Mouse (Mus musculus) left cerebral cortex, postnatal 25 days (tissue): Measurements from ENCODE around the gene Wdr45b. TPM values are rescaled to one million over a fixed set of nuclear protein-coding genes. Genes with fewer than 3 reads are reported as not detected.
"Not testable (repeated sequence)": the region's sequence is repeated elsewhere in the genome, so short reads cannot be mapped to it uniquely, and the experiment has no call there.

Experiments
- DNase-seq, 2 experiments: peaks; one replicate each; pipeline ENCODE4 v3.0.0; 2022; ENCODE audit warnings: low spot score in 2 of 2, mixed read lengths in 1 of 2
- intact Hi-C: fragments of 180-260 bp; cut with DNase I; formaldehyde crosslinking; loops from one replicate; pipeline ENCODE4 v1.15.1; 2025
- total RNA-seq, 2 experiments: library from RNA; stranded (reverse); gene quantifications; 2 replicates each; pipeline ENCODE4 v1.2.3; 2021

The Wdr45b gene
- total RNA-seq, result 10 to 100 TPM; 70.3 to 79.7 TPM

DNA sequence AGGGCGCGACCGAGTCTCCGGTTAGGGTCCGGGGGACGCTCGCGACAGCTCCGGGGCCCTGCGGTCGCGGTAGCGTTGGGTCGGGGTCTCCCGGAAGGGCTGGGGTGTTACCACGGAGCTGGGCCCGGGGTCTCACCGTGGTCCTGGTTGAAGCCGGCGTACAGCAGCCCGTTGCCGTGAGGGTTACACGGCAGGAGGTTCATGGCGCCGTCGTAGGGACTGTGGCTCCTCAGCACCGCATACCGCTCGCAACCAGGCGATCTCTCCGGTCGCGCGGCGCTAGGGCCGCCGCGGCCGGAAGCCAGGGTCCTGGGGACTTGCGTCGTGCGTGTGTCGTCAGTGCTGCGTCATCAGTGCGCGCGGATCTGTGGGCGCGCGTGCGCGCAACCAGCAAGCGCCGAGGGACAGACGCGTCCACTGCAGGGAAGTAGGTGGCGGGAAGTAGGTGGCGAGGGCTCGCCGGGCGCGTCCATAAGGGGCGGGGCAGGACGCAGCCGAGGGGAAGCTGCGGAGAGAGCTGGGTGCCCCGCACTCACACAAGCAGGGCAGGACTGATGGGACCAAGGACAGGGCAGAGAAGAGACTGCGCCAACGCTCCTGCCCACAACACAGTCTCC, at the start of gene Wdr45b:
Wdr45b (minus strand) TSS at position 355 of the 617 bp plus-strand sequence.
- intact Hi-C loops, result loop anchor here (5.0 kb wide), 1 partner anchor 68 kb away; the partner anchor contains the start of gene Fn3krp
- DNase-seq, result peak; percentile 99

DNA sequence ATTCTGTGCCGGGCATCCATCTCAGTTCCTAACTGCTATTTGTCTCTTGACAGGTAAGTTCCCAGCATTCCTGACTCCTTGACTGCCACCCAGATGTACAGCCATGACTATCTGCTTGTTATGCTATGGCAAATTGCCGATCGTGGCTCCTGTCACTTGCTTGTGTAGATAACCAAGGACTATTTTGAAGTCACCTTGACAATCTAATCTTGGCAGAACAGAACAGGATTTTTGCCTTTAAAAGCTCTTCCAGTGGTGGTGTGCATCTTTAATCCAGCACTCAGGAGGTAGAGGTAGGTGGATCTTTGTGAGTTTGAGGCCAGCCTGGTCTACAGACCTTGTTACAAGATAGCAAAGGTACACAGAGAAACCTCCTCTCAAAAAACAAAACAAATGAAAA, 38.2 kb upstream of the Wdr45b start:
- no peak for DNase-seq
- intact Hi-C loops, result no loop called here

DNA sequence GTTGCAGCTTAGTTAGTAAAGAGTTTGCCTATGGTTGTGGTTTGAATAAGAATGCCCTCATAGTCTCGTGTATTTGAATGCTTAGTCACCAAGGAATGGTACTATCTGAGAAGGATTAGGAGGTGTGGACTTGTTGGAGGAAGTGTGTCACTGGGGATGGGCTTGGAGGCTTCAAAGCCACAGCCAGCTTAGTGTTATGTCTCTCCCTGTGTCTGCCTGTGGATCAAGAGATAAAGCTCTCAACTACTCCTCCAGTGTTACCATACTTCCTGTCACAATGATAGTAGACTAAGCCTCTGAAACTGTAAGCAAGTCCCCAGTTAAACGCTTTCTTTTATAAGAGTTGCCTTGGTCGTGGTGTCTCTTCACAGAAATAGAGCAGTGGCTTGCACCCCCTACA, 36.5 kb upstream of the Wdr45b start:
- intact Hi-C loops, result no loop called here
- no peak for DNase-seq

DNA sequence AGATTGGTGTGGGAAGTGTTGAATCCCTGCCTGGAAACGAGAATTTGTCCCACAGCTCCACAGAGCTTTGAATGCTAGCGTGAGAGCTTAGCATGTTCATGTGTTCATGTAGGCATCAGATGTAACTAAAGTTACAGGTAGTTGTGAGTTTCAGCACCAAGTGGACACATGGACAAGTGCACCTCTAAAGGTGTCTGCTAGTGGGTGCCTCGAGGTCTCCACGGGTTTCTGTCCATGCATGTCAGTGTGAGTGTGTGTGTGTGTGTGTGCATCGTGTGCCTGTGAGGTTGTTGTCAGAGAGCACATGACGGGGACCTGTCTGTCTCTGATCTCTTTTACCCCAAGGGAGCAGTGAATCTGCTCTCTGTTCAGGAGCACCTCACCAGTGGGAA, 34.3 kb upstream of the Wdr45b start:
- intact Hi-C loops, result loop anchor here (1.0 kb wide), 1 partner anchor 46 kb away; the partner anchor contains the start of gene Fn3k
- no peak for DNase-seq

DNA sequence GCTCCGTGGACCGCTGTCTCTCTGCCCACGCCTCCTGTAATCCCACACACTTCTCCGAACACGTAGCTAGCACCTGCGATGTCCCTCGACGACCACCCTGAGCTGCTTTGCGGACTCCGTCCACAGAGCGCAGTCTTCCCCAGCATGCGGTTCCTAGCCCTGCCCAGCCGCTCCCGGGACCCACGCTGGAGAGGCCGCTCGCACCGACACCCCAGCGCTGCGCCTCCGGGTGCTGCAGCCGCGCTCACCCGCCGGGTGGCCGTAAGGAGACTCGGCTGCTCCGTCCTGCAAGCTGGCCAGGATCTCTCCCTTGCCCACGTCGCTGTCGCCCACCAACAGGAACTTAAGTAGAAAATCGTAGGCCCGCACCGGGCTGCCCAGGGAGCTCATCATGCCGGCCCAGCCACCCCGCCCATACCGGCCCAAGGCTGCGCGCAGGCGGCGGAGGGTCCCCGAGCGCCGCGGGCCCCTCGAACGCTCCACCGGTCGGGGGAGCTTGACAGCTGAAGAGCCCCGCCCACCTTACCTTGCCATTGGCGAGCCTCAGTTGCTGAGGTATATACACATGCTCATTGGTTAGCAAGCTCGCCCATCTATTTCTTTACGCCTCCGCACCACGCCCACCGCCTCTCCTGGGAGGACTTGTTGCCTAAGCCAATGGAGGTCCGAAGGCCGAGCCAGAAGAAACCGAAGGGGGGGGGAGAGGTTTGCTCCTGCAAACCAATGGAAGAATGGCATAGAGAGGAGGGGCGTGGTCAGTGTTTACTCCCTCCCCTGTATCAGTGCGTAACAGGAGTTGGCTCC, 33.7 kb upstream of the Wdr45b start, which contains the start of gene Rab40b:
Rab40b (minus strand) TSS at position 502 of the 804 bp plus-strand sequence.
- intact Hi-C loops, result loop anchor here (1.0 kb wide), 2 partner anchors 33 to 46 kb away; partner anchors contain the start of genes Fn3k and Fn3krp
- peak; percentile 90 to 99 for DNase-seq

DNA sequence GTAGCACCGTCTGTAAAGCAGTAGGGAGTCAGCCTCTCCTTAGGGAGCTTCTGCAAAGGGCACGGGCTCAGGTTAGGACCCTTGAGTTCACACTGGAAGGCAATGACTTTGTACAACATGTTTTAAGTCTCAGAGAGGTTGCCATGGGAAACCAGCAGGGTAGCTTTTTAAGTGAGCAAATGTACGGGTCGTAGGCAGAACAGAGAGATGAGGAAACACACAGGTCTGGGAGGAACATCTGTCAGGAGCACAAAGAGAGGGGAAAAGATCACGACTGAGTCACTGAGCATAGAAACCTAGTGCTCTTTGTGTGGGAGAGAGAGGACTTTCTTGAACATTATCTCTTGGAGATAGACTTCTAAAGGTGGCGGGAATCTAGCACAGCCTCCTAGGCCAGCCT, 26.0 kb upstream of the Wdr45b start:
- DNase-seq, result no peak

DNA sequence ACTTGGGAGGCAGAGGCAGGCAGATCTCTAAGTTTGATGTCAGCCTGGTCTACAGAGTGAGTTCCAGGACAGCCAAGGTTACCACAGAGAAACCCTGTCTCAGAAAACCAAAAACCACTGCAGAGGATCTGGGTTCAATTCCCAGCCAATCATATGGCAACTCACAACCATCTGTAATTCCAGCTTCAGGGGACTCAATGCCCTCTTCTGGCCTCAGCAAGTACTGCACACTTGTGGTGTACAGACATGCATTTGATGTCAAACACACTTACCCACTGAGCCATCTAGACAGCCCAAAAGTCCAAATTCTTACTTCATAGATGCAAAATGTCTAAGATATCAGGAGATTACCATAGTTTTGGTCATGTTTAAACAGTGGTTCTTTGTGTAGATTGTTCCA, 24.4 kb upstream of the Wdr45b start:
- DNase-seq, result no peak
- intact Hi-C loops, result no loop called here

More for the DNA sequence above, 26.0 kb upstream of the Wdr45b start:
- intact Hi-C loops, result no loop called here

DNA sequence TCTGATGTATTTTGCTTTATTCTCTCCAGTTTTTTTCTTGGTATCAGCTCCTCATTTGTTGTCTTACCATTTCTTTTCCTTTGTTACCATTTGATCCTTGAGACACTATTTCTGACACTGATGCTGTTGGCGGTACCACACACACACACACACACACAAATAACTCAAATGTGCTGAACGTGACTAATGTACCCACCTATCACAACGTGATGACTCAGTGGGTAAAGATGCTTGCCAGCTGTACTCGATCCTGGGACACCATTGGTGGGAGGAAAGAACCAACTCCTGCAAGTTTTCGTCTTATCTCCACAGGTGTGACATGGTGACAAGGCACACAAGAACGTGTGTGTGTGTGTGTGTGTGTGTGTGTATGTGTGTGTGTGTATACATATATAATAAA, 19.1 kb upstream of the Wdr45b start:
- DNase-seq, result peak in 1 of 2 experiments; percentile 51
- intact Hi-C loops, result loop anchor here (5.0 kb wide), 1 partner anchor 49 kb away; the partner anchor contains the start of gene Fn3krp

DNA sequence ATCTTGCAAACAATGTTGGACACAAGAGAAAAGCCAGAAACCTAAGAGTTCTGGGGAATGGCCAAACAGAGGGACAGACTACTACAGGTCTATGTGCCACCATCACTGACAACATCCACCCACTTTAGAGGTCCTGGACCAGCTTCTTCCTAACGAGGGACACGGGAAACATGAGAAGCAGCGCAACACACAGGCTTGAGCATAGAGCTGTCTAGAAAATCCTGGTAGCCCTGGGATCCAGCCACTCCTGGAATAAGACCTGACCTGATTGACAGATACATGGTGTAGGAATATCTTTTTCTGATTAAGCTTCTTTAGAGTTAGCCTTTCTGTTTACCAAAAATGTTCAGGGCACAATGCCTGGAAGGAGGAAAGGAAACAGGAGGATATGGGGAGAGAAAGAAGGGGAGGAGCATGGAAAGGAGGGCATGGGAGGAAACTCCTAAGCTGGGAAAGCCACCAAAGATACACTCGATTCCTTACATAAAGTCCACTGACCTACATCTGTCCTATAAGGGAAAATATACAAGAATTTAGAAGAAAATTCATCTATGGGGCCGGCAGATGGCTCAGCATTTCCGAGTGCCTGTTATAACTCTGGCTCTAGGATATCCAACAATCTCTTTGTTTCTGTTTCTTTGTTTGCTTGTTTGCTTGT, 16.2 kb upstream of the Wdr45b start:
- peak in 1 of 2 experiments; percentile 59 for DNase-seq
- intact Hi-C loops, result loop anchor here (5.0 kb wide), 1 partner anchor 52 kb away; the partner anchor contains the start of gene Fn3krp

DNA sequence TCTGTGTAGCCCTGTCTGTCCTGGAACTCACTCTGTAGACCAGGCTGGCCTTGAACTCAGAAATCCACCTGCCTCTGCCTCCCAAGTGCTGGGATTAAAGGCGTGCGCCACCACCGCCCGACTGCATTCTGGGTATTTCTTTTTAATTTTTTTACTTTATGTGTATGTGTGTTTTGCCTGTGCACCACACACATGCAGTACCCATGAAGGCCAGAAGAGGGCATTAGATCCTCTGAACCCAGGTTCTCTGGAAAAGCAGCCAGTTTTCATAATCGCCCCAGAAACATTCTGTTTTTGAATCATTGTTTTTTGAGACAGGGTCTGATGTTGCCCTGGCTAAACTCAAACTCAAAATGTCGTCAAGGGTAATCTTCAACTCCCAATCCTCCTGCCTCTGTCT, 15.4 kb upstream of the Wdr45b start:
- intact Hi-C loops, result loop anchor here (5.0 kb wide), 1 partner anchor 53 kb away; the partner anchor contains the start of gene Fn3krp
- DNase-seq, result peak in 1 of 2 experiments; percentile 39

DNA sequence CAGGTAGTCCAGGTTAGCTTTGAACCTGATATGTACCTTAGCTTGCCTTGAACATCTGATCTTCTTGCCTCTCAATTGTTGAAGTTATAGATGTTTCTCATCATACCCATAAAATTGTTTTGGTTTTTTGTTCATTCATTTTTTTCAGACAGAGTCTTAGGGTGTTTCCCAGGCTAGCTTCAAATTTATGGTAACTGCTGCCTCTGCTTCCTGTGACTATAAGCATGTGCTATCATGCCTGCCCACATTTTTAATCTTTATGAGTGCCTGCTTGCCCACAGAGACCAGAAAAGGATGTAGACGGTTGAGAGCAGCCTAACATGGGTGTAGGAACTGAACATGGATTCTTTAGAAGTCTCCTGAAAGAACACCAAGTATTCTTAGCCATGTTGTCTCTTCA, 14.5 kb upstream of the Wdr45b start:
- intact Hi-C loops, result no loop called here
- no peak for DNase-seq

DNA sequence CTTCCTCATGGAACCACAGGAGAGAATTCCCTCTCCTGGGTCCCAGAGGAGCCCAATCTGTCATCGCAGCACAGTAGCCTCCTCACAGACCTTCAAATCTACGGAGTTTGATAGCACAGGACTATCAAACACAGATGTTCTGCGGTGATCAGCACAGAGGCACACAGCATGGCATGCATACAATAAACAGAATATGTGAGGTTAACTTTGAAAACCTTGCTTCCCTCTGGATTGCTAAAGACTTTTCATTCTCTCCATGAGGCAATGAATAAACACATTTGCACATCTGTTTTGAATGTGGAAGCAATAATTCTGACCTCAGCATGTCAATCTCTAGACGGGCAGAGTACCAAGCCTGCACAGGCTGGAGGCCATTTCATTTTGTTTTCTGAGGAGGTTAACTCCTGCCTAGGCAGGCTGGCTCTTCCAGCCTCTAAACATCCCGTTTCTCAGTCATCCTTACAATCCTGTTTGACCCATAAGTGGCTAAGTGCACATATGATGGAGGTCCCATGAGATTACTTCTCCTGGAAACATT, 13.0 kb upstream of the Wdr45b start:
- no peak for DNase-seq
- intact Hi-C loops, result no loop called here

DNA sequence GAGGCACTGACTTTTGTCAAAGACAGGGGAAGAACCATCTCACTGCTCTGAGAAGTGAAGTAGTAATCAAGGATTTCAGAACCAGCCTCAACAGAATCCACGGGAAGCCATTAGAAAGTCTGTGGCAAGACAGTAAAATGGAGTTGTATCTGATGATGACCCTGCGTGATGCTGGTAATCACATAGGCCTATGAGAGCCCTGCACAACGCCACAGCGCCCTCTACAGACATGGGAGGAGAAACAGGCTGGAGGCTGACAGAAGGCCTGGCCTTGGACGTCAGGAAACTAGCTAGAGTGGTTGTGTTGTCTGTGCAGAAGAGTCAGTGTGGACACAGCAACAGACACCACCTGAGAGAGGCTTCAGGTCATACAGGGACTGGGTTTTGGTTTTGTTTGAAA, 8.0 kb upstream of the Wdr45b start:
- intact Hi-C loops, result no loop called here
- DNase-seq, result peak in 1 of 2 experiments; percentile 32

DNA sequence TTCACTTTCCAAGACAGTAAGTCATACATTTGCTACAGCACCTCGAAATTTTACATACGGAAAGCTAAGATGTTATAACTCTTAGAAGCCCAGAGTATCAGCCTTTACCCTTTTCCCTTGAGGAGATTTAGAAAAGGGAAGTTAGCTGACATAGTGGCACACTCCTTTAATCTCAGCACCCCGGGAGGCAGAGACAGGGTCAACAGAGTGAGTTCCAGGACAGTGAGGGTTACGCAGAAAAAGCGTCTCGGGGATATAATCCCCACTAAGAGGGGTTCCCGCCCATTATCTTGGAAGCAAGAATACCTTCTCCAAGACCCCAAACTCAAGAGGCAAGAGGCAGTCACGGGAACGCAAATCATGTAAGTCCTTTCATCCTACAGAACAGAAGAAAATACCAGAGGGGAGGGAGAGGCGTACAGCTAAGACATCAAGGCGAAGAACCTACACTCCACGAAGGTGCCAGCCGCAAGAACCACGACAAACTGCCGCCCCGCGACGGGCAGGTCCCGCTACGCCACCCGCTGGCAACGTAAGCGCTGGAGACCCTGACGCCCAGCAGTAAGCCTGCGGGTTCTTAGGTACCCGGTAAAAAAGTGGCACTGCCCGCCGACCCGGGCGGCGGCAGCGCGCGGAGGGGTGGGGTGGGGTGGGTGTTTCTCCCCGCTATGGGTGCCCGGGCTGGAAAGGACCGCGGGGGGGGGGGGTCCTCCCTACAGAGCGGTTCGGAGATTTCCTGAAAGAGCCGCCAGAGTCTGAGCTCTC, 737 bp downstream of the Wdr45b start:
- intact Hi-C loops, result loop anchor here (5.0 kb wide), 1 partner anchor 69 kb away; the partner anchor contains the start of gene Fn3krp
- DNase-seq, result peak; percentile 31 to 36

DNA sequence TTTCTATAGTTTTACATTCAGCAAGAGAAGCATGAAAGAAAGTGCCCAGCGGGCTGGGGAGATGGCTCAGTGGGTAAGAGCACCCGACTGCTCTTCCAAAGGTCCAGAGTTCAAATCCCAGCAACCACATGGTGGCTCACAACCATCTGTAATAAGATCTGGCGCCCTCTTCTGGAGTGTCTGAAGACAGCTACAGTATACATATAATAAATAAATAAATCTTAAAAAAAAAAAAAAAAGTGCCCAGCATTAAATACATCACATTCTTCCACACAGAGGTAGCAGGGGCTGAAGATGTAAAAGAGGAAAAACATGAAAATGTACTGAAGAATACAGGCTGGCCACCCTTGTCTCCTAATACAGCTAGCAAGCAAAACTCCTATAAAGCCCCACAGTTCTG, 5.5 kb downstream of the Wdr45b start:
- intact Hi-C loops, result not testable (repeated sequence)

DNA sequence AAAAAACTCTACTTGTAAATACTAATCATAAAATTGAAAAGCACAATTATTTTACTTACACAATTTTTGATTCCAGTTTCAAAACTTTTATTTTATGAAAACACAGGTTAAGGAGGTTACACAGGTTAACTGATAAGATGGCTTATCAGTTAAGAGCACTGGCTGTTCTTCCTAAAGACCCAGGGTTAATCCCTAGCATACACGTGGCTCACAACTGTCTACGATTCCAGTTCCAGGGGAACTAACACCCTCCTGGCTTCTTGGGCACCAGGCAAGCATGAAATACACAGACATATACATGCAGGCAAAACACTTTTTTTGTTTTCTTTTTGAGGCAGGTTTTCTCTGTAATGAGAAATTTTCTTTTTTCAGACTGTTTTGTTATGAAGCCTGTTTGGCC, 6.1 kb downstream of the Wdr45b start:
- intact Hi-C loops, result no loop called here
- no peak for DNase-seq

More for the DNA sequence above, 5.5 kb downstream of the Wdr45b start:
- DNase-seq, result not testable (repeated sequence)

DNA sequence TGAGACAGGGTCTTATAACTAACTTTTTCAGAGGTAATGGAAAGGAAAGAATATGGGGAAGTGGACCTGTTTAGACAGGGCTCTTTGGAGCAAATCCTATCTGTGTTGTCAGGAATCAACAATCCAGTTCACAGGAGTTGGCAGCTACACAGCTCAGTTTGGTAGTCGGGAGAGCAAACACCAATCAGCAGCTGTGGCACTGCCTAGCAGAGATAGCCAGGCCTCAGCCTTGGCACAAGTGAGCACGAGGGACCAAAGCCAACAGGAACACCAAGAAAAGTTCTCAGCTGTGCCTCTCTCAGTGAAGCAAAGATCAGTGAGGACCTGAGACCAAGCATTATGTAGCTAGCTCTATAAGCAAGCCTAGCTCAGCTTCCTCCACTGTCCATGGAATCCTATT, 7.2 kb downstream of the Wdr45b start:
- DNase-seq, result no peak
- intact Hi-C loops, result no loop called here

DNA sequence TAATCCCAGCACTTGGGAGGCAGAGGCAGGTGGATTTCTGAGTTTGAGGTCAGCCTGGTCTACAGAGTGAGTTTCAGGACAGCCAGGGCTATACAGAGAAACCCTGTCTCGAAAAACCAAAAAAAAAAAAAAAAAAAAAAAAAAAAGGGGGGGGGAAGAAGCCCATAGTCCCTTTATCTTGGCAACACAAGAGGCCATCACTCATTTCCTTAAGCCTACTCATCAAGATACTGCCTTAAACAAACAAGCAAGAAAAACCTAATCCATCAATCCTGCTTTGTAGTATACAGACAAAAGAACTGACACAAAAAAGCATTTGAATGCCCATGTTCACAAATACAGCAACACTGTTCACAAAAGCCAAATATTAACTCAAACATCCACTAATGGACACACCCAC, 11.8 kb downstream of the Wdr45b start:
- DNase-seq, intact Hi-C loops: not testable (repeated sequence)

DNA sequence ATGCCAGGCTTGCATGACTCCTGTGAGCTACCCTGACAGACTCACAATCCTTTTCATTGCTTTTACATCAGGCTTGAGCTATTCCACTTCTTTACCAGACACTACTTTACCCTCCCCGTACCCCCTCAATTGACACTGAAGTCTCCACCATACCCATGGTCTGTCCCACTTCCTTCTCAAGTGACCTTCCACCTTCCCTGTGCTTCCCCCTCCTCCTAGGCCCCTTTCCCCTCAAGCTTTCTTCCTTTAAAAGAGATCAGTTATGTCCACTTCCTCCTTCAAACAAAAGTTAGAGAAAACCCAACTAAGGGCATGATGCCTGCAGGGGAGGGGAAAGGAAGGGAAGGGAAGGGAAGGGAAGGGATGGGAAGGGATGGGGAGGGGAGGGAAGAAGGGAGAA, 14.0 kb downstream of the Wdr45b start:
- no peak for DNase-seq
- intact Hi-C loops, result no loop called here
